In genomic region chr10:45546799-45547198, GRCm38 (mm10) we compare ENCODE assay signal across 8 mouse cellular contexts. TPM values are rescaled to one million over a fixed set of nuclear protein-coding genes. Genes with fewer than 3 reads are reported as not detected.
A peak's percentile ranks its signal among the peaks of the same experiment; 100 is the strongest.
DNase-seq lines count a peak whose midpoint lies in the region; ATAC-seq and TF ChIP-seq lines count a peak whose summit lies in the region.

No protein-coding gene starts in this region.

- no peaks in the 10 kb centered on the region for H3K4me1 ChIP-seq in midbrain, embryonic 14.5 days (ENCODE audit: control insufficient read depth, insufficient read depth, low read length)
- no peaks in the 10 kb centered on the region for H3K4me1 ChIP-seq in midbrain, embryonic 16.5 days (ENCODE audit: control insufficient read depth, insufficient read depth, low read length)
- no peaks in the 10 kb centered on the region for H3K4me1 ChIP-seq in hindbrain, postnatal 0 days (ENCODE audit: insufficient read depth, low read length)
- H3K4me1 ChIP-seq in lung, embryonic 15.5 days: no peaks in the 10 kb centered on the region

- H3K4me2 ChIP-seq in midbrain, embryonic 14.5 days (ENCODE audit: low read length): no peak overlapping the region
- H3K4me2 ChIP-seq in midbrain, embryonic 16.5 days (ENCODE audit: low read length): no peak overlapping the region
- no peak overlapping the region for H3K4me2 ChIP-seq in hindbrain, postnatal 0 days (ENCODE audit: low read depth, low read length)
- no peak overlapping the region for H3K4me2 ChIP-seq in lung, embryonic 15.5 days

- peaks cover 4% of the 10 kb centered on the region; the same call in 1 of the 2 replicates for H3K9me3 ChIP-seq in midbrain, embryonic 14.5 days (ENCODE audit: control insufficient read depth, low read length)
- H3K9me3 ChIP-seq in midbrain, embryonic 16.5 days (replicated peaks; ENCODE audit: control insufficient read depth, low read length, poor library complexity, severe bottlenecking): peaks cover 9% of the 10 kb centered on the region; the same call in 1 of the 2 replicates
- H3K9me3 ChIP-seq in hindbrain, postnatal 0 days (ENCODE audit: low read length): 0 out of 2 replicates have a peak, but pooled peaks cover 2% of the 10 kb centered on the region
- no peaks in the 10 kb centered on the region for H3K9me3 ChIP-seq in lung, embryonic 15.5 days

- H3K9ac ChIP-seq in midbrain, embryonic 14.5 days (replicated peaks; ENCODE audit: low read length): no peak overlapping the region
- H3K9ac ChIP-seq in midbrain, embryonic 16.5 days (ENCODE audit: low read depth, low read length): no peak overlapping the region
- H3K9ac ChIP-seq in hindbrain, postnatal 0 days (replicated peaks; ENCODE audit: low read length): no peak overlapping the region
- no peak overlapping the region for H3K9ac ChIP-seq in lung, embryonic 15.5 days

- WGBS in midbrain, embryonic 14.5 days: 43% methylated on average over 7 of the region's 7 CpGs
- 35% methylated on average over 7 of the region's 7 CpGs for WGBS in midbrain, embryonic 16.5 days
- WGBS in hindbrain, postnatal 0 days: 39% methylated on average over 7 of the region's 7 CpGs
- 43% methylated on average over 7 of the region's 7 CpGs for WGBS in lung, embryonic 15.5 days

- DNase-seq in midbrain, embryonic 14.5 days: peak; percentile 53
- DNase-seq in adrenal gland, postnatal 10 days: peak; percentile 71
- peak; percentile 20 for DNase-seq in hindbrain, postnatal 0 days (ENCODE audit: low spot score)
- DNase-seq in right cerebral cortex, postnatal 14 days: no peak
- no peak for DNase-seq in right cerebral cortex, postnatal 10 days (ENCODE audit: low spot score in 2 of 2)

- ATAC-seq in midbrain, embryonic 14.5 days (ENCODE audit: low FRiP score, low TSS enrichment): no peak
- ATAC-seq in midbrain, embryonic 16.5 days: no peak
- no peak for ATAC-seq in hindbrain, postnatal 0 days
- peak; percentile 23; the same call in 1 of the 2 replicates for ATAC-seq in lung, embryonic 15.5 days (ENCODE audit: borderline replicate concordance, extremely low read depth, low FRiP score, low TSS enrichment)
- ATAC-seq in activated CD4-positive, CD25-positive, alpha-beta regulatory T cell, adult 4 months: no peak

- H3K36me3 ChIP-seq in midbrain, embryonic 14.5 days (ENCODE audit: control insufficient read depth, insufficient read depth, low read length): no peaks in the 10 kb centered on the region
- H3K36me3 ChIP-seq in midbrain, embryonic 16.5 days (ENCODE audit: control insufficient read depth, insufficient read depth, low read length): no peaks in the 10 kb centered on the region
- H3K36me3 ChIP-seq in hindbrain, postnatal 0 days (ENCODE audit: insufficient read depth, low read length): no peaks in the 10 kb centered on the region
- H3K36me3 ChIP-seq in lung, embryonic 15.5 days: no peaks in the 10 kb centered on the region

- H3K27me3 ChIP-seq in midbrain, embryonic 14.5 days (ENCODE audit: control insufficient read depth, insufficient read depth, low read length): no peaks in the 10 kb centered on the region
- H3K27me3 ChIP-seq in midbrain, embryonic 16.5 days (ENCODE audit: control insufficient read depth, insufficient read depth, low read depth, low read length): no peaks in the 10 kb centered on the region
- no peaks in the 10 kb centered on the region for H3K27me3 ChIP-seq in hindbrain, postnatal 0 days (ENCODE audit: insufficient read depth, low read length)
- no peaks in the 10 kb centered on the region for H3K27me3 ChIP-seq in lung, embryonic 15.5 days

- no peak for TF ChIP-seq CTCF in hindbrain, postnatal 0 days (IDR thresholded peaks at IDR 0.05; ENCODE audit: low read depth)

- H3K27ac ChIP-seq in midbrain, embryonic 14.5 days (replicated peaks; ENCODE audit: low read depth, low read length): no peak overlapping the region
- H3K27ac ChIP-seq in midbrain, embryonic 16.5 days (ENCODE audit: low read length): no peak overlapping the region
- no peak overlapping the region for H3K27ac ChIP-seq in hindbrain, postnatal 0 days
- no peak overlapping the region for H3K27ac ChIP-seq in lung, embryonic 15.5 days

- H3K4me3 ChIP-seq in midbrain, embryonic 14.5 days (replicated peaks; ENCODE audit: low read depth, low read length): no peak overlapping the region
- no peak overlapping the region for H3K4me3 ChIP-seq in midbrain, embryonic 16.5 days (ENCODE audit: low read depth, low read length)
- no peak overlapping the region for H3K4me3 ChIP-seq in hindbrain, postnatal 0 days (ENCODE audit: low read length)
- no peak overlapping the region for H3K4me3 ChIP-seq in lung, embryonic 15.5 days

RNA-seq across cellular contexts. Expression of gene Hace1, which starts 30.8 kb away (rescaled TPM):
- 19.9 and 20.1 TPM in 2 replicates for polyA plus RNA-seq in midbrain, embryonic 14.5 days (2014; fragmentation: Nextera tagmentation; extraction: Ambion mirVana)
- polyA plus RNA-seq in midbrain, embryonic 16.5 days (2015; fragmentation: Nextera tagmentation; extraction: Ambion mirVana): 16.7 TPM in 2 replicates
- total RNA-seq in adrenal gland, postnatal 10 days (2021): 10 to 100 TPM in 1 of 2 experiments, 1 to 10 TPM in 1; 8.5 to 10.9 TPM
- 14.8 and 25.8 TPM in 2 replicates for total RNA-seq in hindbrain, postnatal 0 days (2014; rRNA removed)
- 7.4 and 9.6 TPM in 2 replicates for polyA plus RNA-seq in hindbrain, postnatal 0 days (2015; fragmentation: Nextera tagmentation; extraction: Ambion mirVana)
- 19.8 and 22.2 TPM in 2 replicates for polyA plus RNA-seq in lung, embryonic 15.5 days (2015; fragmentation: Nextera tagmentation; extraction: Ambion mirVana)
- 1 to 10 TPM; 5.1 to 7.6 TPM for polyA plus RNA-seq in activated CD4-positive, CD25-positive, alpha-beta regulatory T cell, adult 4 months (2017; shearing (Covaris generic))

Comparison
In these comparisons a context has a peak if more than half of its experiments do, and no peak if none do; other contexts are left out.
1. DNase-seq: peak in midbrain, embryonic 14.5 days (single experiment), adrenal gland, postnatal 10 days (single experiment) and hindbrain, postnatal 0 days (single experiment); none in right cerebral cortex, postnatal 14 days (single experiment) and right cerebral cortex, postnatal 10 days (0 of 2).